Mouse (Mus musculus) forebrain, embryonic 16.5 days (tissue): Measurements from ENCODE around the gene Prame. TPM values are rescaled to one million over a fixed set of nuclear protein-coding genes. Genes with fewer than 3 reads are reported as not detected.
"Not testable (repeated sequence)": the region's sequence is repeated elsewhere in the genome, so short reads cannot be mapped to it uniquely, and the experiment has no call there.

Experiments used
- ATAC-seq: fragments of 200-750 bp; cut with Nextera tagmentation; 2 replicates; pipeline ENCODE4 v1.8.0; 2017; ENCODE audit warnings: mild to moderate bottlenecking, moderate library complexity
- H3K27ac ChIP-seq: fragments of 300-500 bp; sonication (generic); 2 replicates; pipeline ENCODE4 v1.5.1; 2014; ENCODE audit warnings: low read length, control low read depth
- H3K27me3 ChIP-seq: fragments of 300-500 bp; sonication (generic); replicated peaks from 2 replicates; pipeline ENCODE4 v1.6.1; 2014; ENCODE audit warnings: low read length; ENCODE audit not compliant: control insufficient read depth, insufficient read depth
- H3K36me3 ChIP-seq: fragments of 300-500 bp; sonication (generic); 2 replicates; pipeline ENCODE4 v1.6.1; 2014; ENCODE audit not compliant: control insufficient read depth, insufficient read depth
- H3K4me1 ChIP-seq: fragments of 300-500 bp; sonication (generic); replicated peaks from 2 replicates; pipeline ENCODE4 v1.6.1; 2014; ENCODE audit warnings: low read length; ENCODE audit not compliant: control insufficient read depth, insufficient read depth
- H3K4me2 ChIP-seq: fragments of 300-500 bp; sonication (generic); 2 replicates; pipeline ENCODE4 v1.6.1; 2014; ENCODE audit warnings: mild to moderate bottlenecking, low read length, control low read depth
- H3K4me3 ChIP-seq: fragments of 300-500 bp; sonication (generic); replicated peaks from 2 replicates; pipeline ENCODE4 v1.5.1; 2014; ENCODE audit warnings: mild to moderate bottlenecking, low read length, control low read depth
- H3K9ac ChIP-seq: fragments of 300-500 bp; sonication (generic); replicated peaks from 2 replicates; pipeline ENCODE4 v1.6.1; 2014; ENCODE audit warnings: low read depth, low read length, control low read depth
- H3K9me3 ChIP-seq: fragments of 300-500 bp; sonication (generic); 2 replicates; pipeline ENCODE4 v1.6.1; 2016; ENCODE audit warnings: low read length; ENCODE audit not compliant: control insufficient read depth
- WGBS: fragments of 180-500 bp; shearing (Covaris S2); extraction: QIAGEN DNeasy Blood & Tissue Kit; methylation state at CpG from one replicate; pipeline ENCODE4 v1.1.7; 2014; 5-methylcytosine and 5-hydroxymethylcytosine counted together
- polyA plus RNA-seq: library from polyadenylated mRNA; unstranded; fragments of >200 nt; fragmentation: Nextera tagmentation; extraction: Ambion mirVana; gene quantifications from 2 replicates; pipeline ENCODE4 v1.2.1, GENCODE M21; 2015

The Prame gene
- not detected in 2 replicates for polyA plus RNA-seq

- Histone ChIP-seq H3K9me3 (no peaks in the 10 kb centered on the region), H3K36me3 (no peaks in the 10 kb centered on the region), H3K4me1 (no peaks in the 10 kb centered on the region), H3K4me2 (no peak within 1 kb of the TSS), H3K4me3 (no peak within 1 kb of the TSS), H3K27me3 (no peaks in the 10 kb centered on the region), H3K27ac (no peak within 1 kb of the TSS), H3K9ac (no peak within 1 kb of the TSS)
- 92% methylated on average over 11 of the region's 11 CpGs for WGBS
- ATAC-seq = no peak
These were observed at the start of gene Prame for GRCm38 (mm10) chrX:135627605-135628004. Gene Prame (minus strand): TSS chrX:135627705.

- WGBS = 36% methylated on average over 9 of the region's 9 CpGs
These were observed 24.8 kb upstream of the Prame start for GRCm38 (mm10) chrX:135652173-135652772.

GRCm38 (mm10) chrX:135601298-135602029 is 26.0 kb downstream of the Prame start:
- not testable (repeated sequence) for H3K36me3 ChIP-seq, H3K27me3 ChIP-seq, H3K9me3 ChIP-seq, H3K4me3 ChIP-seq, H3K4me2 ChIP-seq, ATAC-seq, H3K27ac ChIP-seq, H3K9ac ChIP-seq, H3K4me1 ChIP-seq
- 64% methylated on average over 3 of the region's 3 CpGs for WGBS

More at GRCm38 (mm10) chrX:135652173-135652772, 24.8 kb upstream of the Prame start:
- H3K27ac ChIP-seq = no peak overlapping the region
- peak; percentile 72 for ATAC-seq
- H3K4me1 ChIP-seq = no peaks in the 10 kb centered on the region
- H3K9me3 ChIP-seq = no peaks in the 10 kb centered on the region
- H3K27me3 ChIP-seq = no peaks in the 10 kb centered on the region
- H3K4me2 ChIP-seq = no peak overlapping the region
- H3K36me3 ChIP-seq = no peaks in the 10 kb centered on the region
- no peak overlapping the region for H3K4me3 ChIP-seq
- no peak overlapping the region for H3K9ac ChIP-seq

GRCm38 (mm10) chrX:135598677-135599076 is 28.8 kb downstream of the Prame start, which contains the start of gene Nxf7:
Gene Nxf7 (minus strand): TSS chrX:135598777.
- Histone ChIP-seq H3K9me3 (no peaks in the 10 kb centered on the region), H3K4me2 (no peak within 1 kb of the TSS), H3K4me1 (no peaks in the 10 kb centered on the region), H3K9ac (no peak within 1 kb of the TSS), H3K4me3 (no peak within 1 kb of the TSS), H3K27me3 (no peaks in the 10 kb centered on the region), H3K36me3 (no peaks in the 10 kb centered on the region), H3K27ac (no peak within 1 kb of the TSS)
- no peak for ATAC-seq
- 84% methylated on average over 2 of the region's 2 CpGs for WGBS

- Histone ChIP-seq H3K9me3 (no peaks in the 10 kb centered on the region), H3K36me3 (no peaks in the 10 kb centered on the region), H3K4me1 (no peaks in the 10 kb centered on the region), H3K4me3 (no peak overlapping the region), H3K9ac (no peak overlapping the region), H3K27ac (no peak overlapping the region), H3K4me2 (no peak overlapping the region), H3K27me3 (no peaks in the 10 kb centered on the region)
- 89% methylated on average over 13 of the region's 13 CpGs for WGBS
- no peak for ATAC-seq
These were observed 29.4 kb downstream of the Prame start for GRCm38 (mm10) chrX:135598096-135598495.

- Histone ChIP-seq H3K4me2 (no peak overlapping the region), H3K9me3 (no peaks in the 10 kb centered on the region), H3K4me1 (no peaks in the 10 kb centered on the region), H3K9ac (no peak overlapping the region), H3K36me3 (no peaks in the 10 kb centered on the region), H3K27me3 (no peaks in the 10 kb centered on the region), H3K27ac (no peak overlapping the region), H3K4me3 (no peak overlapping the region)
- 92% methylated on average over 1 of the region's 1 CpGs for WGBS
- ATAC-seq = no peak
These were observed 51.1 kb downstream of the Prame start for GRCm38 (mm10) chrX:135576412-135576811.

- H3K27me3 ChIP-seq, H3K4me1 ChIP-seq, ATAC-seq, H3K9ac ChIP-seq, H3K36me3 ChIP-seq, H3K4me3 ChIP-seq, H3K9me3 ChIP-seq, H3K27ac ChIP-seq, H3K4me2 ChIP-seq: not testable (repeated sequence)
- WGBS = 70% methylated on average over 9 of the region's 9 CpGs
These were observed 52.4 kb downstream of the Prame start for GRCm38 (mm10) chrX:135574958-135575628.

- 18% methylated on average over 7 of the region's 8 CpGs for WGBS
- not testable (repeated sequence) for H3K4me3 ChIP-seq
These were observed 53.1 kb downstream of the Prame start for GRCm38 (mm10) chrX:135574261-135574957.

GRCm38 (mm10) chrX:135569467-135569866 is 58.0 kb downstream of the Prame start:
- 29% methylated on average over 1 of the region's 2 CpGs for WGBS
- H3K9me3 ChIP-seq, H3K27me3 ChIP-seq, H3K4me2 ChIP-seq, H3K27ac ChIP-seq, H3K4me3 ChIP-seq, H3K4me1 ChIP-seq, H3K9ac ChIP-seq, H3K36me3 ChIP-seq: not testable (repeated sequence)
- peak; percentile 83 for ATAC-seq

More at GRCm38 (mm10) chrX:135574261-135574957, 53.1 kb downstream of the Prame start:
- not testable (repeated sequence) for H3K9ac ChIP-seq, H3K4me2 ChIP-seq, H3K27me3 ChIP-seq, ATAC-seq, H3K4me1 ChIP-seq, H3K27ac ChIP-seq, H3K9me3 ChIP-seq, H3K36me3 ChIP-seq
